Mouse (Mus musculus): ENCODE results near the gene Pxn.
"Not testable (repeated sequence)": the region's sequence is repeated elsewhere in the genome, so short reads cannot be mapped to it uniquely, and the experiment has no call there.

Gene Pxn

DNA sequence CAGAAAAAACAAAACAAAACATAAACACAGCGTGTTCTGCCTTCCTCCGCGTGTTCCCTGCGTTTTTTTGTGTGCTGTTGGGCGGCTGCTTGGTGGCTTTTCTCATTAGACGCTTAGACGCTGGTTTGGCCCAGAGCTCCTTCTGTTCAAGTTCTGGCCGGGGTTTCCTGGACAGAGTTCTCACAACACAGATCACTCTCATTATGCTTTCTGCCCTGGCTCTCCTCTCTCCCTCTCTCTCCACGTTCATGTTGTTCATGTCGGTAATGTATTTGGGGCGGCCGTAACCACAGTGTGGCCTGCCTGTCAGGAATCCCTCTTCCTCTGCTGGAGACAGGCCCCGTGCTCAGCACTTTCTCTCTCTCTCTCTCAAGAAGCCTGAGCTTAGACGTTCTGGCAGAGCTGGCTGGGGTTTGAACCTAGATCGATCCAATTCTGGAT is 2.9 kb downstream of the Pxn start:
- no peak for DNase-seq (ENCODE audit: low spot score)

DNA sequence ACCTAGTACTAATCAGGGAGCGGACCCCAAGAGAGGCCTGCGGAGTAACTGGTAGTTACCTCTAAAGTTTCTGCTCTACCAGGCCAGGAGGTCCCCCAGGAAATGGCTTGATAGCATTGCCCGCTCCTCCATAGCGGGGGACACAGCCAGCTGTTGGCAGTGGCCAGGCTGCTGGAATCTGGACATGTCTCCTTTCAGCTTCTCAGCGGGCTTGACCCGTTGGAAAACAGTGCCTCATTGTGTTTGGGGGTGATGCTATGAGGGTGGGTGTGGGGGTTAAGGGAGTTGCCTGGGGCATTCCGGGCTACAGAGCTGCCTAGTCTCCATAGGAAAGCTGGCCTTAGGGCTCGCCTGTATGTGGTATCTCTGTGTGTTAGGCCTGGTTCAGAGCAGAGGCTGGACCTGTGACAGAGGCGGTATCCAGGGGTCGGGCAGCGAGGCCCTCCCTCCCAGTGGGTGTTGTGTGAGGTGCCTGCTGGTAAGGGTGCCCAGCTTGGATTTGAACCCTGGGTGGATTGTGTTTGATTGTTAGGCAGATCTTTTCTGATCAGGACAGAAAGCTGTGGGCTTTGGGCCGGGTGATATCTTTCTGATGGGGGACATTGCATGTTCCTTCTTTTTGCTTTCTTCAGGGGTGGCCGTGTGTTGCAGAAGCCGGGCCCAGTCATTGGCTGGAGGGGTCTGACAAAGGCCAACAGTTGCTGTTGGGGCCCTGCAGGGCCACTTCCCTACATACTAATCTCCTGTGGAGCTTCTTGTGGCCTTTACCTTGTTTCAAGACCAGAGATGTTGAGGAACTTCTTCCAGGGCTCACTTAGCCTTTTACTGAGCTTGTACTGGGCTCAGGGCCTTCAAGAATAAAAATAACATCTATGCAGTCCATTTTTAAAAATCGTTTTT is 3.6 kb downstream of the Pxn start:
- no peak for DNase-seq (ENCODE audit: low spot score)

DNA sequence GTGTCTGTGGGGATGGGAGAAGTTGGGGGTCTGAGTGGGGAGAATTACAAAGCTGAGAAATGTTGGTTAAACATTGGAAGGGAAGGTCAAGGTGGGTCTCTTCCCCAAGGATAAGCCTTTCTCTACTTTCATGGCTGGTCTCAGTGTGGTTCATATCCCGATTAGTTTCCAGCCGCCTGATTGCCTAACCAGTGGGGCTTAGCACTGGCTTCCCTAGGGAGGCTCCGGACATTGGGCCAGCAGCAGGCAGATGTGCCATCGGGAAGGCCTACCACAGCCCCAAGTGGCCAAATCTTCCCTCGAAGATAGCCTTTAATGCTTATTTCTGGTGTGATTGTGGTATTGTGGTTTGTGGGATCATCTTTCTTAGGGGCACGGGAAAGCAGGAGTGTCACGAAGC is 5.9 kb downstream of the Pxn start:
- no peak for DNase-seq (ENCODE audit: low spot score)

DNA sequence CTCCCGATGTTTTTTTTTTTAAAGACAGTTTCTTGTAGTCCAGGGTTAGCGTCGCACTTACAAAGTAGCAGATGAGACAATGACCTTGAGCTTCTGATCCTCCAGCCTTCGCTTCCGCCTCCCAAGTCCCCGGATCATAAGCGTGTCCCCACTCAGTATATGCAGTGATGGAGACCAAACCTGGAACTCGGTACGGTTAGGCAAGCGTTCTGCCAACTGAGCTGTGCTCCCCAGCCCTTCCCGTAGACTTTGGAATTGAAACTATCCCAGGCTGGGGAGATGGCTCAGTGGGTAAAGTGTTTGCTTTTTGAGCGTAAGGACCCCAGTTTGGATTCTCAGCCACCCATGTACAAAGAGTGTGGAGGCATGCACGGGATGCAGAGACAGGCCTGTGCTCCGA is 6.8 kb downstream of the Pxn start:
- DNase-seq (ENCODE audit: low spot score), result no peak

DNA sequence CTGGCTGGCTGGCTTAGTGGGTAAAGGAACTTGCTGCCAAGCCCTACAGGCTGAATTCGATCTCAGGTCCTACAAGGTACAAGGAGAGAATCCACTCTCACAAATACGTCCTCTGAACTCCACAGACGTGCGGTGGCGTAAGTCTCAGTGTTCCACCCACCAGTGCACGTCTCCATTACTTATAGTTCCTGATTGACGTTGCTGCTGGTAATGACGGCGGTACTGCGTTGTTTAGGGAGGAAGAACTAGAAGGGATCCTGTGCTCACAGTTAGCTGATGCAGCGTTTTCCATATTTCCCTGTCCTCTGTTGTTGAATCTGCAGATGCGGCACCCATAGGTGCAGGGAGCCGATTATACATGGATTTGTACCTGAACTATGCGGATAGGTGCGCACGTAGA is 7.2 kb downstream of the Pxn start:
- no peak for DNase-seq (ENCODE audit: low spot score)

DNA sequence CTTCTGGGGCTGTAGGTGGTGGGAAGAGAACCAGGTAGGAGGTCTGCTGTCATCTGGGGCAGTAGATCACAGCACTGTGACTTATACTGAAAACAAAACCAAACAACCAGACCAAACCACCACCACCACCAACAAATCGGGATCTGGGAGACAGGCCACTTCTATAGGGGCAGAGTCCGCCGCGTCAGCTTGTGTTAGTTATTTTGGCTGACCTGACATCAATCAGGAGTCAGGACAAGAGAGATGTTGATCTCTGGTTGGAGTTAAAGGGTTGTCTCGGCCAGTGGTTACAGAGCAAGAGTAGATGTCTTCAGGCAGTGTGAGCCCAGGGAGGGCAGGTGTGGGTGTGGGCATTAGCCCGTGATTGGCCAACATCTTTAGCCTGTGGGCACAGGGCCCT is 7.9 kb downstream of the Pxn start:
- no peak for DNase-seq (ENCODE audit: low spot score)

DNA sequence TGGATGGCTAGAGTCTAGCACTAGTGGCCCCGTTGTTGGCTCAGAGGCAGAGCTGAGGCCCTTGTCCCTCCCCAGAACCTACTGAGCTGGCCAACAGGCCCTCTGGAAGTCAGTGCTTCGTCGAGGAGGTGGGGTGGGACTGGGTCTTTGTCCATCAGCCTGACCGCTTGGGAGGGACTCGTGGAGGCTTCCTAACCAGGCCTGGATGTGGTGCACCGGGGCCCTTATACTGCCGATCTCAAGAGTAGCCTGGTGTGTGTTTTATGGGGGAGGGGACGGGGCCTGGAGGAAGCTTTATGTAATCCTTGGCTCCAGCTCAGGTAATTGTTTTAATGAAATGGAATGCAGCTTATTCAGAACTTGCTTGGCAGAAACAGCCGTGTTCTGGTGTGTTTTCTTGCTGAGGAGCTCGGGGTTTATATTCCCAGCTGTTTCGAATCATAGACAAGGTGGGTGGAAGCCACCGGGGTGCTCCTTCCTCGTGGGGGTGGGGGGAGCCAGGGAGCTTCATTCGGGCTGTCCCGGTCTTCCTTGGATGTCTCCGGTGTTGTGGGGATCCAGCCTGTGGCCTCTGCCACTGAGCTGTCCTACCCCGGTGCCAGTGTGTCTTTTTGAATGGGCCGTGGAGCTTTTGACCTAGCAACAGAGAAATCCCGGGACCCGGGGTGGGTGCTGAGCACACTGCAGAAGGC is 8.6 kb downstream of the Pxn start:
- DNase-seq (ENCODE audit: low spot score), result no peak

DNA sequence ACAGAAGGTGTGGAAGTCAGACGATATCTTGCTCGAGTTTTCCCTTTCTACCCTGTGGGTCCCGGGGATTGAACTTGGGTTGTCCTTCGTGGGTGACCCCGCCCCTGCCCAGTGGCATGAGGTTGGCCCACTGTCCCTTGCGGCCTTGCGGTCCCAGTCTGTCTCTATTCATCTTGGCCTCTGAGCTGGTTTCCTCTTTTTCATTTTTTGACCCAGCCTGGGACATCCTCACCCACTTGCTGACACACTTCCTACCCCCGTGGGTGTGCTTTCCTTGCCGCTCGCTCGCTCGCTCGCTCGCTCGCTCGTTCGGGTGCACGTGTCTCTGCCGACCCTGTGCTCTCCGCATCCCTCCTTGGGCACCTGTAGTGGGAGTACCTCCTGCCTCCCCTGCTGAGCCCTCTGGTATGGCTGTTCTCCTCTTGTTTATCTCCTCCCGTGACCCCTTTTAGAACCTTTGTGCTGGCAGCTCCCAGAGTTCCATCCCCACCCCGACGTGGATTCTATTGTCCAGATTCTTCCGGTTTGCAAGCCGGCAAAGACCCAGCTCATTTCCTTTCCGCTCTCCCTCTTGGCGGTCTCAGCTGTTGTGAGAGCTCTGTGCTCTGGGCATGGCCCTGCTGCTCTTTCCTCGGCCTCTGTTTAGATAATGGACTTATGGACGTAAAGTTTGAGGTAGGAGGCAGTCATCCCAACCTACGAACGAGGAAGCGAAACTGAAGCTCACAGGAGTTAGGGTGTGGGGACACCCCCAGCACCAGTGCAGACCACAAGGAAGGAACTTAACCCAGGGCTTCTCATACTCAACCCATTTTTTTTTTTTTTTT is 9.8 kb downstream of the Pxn start:
- DNase-seq (ENCODE audit: low spot score), result no peak

DNA sequence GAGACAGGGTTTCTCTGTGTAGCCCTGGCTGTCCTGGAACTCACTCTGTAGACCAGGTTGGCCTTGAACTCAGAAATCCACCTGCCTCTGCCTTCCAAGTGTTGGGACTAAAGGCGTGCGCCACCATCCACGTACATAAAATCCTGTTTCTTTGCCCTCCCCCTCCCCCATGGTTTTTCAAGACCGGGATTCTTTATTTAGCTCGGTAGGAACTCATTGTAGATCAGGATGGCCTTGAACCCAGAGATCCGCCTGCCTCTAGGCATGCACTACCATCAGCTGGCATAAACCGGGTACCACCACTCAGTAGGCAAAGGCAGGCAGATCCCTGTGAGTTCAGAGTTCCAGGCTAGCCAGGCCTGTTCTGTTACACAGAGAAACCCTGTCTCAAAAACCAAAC is 10.4 kb downstream of the Pxn start:
- DNase-seq (ENCODE audit: low spot score), result no peak

DNA sequence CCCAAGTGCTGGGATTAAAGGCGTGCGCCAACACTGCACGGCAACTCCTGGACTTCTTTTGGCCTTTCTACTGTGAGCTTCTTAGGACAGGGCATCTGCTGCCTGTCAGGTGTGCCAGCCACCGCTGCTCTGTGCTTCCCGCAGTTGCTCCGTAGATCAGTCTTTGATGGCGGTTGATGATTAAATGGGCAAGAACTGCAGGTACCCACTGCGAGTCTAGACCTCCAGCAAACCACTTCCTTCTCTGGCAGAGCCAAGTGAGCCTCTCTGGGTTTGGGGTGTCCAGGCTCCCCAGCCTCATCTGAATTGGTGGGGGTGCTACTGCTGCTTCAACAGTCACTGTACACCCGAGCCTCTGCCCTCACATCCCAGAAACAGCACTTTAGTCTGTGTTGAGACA is 11.0 kb downstream of the Pxn start:
- no peak for DNase-seq (ENCODE audit: low spot score)

DNA sequence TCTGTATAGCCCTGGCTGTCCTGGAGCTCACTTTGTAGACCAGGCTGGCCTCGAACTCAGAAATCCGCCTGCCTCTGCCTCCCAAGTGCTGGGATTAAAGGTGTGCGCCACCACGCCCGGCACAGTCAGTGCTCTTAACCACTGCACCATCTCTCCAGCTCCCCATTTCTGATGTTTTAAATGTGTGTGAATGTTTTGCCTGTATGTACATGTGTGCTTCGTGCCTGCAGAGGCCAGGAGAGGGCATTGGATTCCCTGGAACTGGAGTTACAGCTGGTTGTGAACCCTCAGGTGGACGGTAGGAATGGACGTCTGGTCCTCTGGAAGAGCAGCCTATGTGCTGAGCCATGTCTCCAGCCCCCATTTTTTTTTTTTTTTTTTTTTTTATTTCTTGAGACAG is 11.7 kb downstream of the Pxn start:
- DNase-seq (ENCODE audit: low spot score), result not testable (repeated sequence)

DNA sequence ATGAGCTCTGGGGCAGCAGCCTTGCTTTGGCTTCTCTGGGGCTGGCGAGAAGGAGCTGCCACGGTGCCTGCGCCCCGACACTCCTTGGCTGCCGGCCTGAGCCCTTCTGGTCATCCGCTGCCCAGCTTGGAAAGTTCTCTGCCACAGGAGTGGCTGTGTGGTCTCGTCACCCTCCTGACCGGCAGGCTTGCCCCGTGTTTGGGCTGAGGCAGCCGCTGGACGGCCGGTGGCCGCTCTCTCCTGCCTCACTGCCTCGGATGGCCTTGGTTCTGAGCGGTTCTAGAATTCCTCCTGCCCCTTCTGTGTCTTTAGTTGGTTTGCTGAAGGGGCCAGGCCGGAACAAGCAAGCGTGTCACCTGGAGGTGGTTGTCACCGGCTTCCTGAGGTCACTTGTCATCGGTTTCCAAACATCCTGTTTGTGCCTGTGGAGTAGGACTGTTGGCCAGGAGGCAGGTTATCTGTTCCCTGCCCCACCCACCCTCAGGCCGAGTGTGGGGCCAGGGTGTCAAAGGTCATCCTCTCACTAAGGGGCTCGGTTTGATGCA is 13.9 kb downstream of the Pxn start:
- no peak for DNase-seq (ENCODE audit: low spot score)

DNA sequence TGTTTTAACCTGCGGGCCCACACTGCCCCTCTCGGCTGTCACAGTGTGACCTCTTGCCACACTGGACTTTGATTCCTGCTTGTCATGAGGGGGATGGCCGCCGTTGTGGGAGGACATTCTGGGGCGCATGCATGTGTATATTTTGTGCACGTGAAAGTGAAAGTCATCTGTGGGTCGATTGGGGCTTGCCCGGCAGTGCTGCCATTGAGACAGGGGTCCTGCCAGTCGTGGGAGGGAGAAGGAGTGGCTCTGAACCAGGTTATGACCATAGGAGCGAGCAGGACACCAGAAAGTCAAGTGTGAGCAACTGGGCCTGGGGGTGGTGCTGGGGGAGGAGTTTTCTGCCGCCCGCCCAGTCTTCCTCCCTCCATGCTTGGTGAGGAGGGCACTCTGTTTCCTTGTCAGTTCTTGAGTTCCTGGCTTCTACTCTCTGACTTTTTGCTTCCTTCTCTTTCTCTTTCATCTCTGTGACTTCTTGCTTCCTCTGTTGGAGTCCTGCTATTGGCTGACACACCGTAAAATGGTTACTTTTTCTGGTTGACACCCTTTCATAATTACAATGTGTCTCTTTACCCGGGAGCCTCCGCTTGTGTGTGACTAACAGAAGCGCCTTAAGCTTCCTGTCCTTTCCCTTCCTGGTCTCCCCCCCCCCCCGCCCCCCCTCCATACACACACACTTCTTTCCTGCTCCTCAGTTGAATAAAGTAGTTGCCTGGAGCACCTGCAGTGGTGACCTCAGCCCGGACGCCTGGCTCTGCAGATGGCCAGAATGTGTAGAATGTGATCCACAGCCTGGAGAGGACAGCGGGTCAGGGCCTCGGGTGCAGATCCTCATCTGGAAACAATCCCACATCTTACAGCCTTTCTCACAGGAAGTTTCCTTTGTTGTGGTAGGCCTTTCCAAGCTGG is 15.3 kb downstream of the Pxn start:
- DNase-seq (ENCODE audit: low spot score), result no peak

DNA sequence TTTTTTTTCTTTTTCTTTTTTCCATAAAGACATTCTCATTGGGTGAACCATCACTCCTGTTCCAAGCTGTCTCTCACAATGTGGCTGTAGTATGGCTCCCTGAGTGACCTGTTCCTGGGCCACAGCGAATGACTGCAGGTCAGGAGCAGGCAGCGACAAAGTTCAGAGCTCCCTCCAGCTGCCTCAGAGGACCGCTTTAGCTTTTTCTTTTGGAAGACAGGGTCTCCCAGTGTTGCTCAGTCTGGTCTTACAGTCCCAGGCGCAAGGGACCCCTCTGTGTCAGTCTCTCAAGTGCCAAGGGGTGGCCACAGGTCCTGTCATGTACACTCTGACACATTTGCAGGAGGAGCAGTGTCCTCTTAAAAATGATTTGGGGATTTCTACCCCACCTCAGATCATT is 16.1 kb downstream of the Pxn start:
- DNase-seq (ENCODE audit: low spot score), result no peak

DNA sequence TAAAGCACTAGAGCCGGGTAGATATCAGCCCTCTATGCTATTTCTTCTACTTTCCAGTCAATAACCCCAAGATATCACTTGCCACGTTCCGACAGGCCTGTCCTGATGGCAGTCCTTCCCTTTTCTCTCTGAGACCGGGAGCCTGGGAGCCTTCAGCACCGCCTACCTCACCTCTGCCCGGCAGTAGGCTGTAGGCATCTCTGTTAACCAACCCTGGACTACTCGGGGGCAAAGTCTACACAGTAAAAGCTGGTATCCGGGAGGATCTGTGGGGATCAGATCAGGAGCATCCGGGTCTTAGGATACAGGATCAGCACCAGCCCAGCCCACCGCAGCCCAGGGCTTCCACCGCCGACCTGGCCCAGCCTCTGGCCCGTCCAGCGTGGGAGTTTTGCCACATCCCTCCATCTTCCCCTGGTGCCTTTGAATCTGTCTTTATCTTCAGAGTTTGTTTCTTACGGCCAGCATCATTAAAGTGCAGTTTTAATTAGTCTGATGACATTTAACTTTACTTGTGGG is 16.6 kb downstream of the Pxn start:
- no peak for DNase-seq (ENCODE audit: low spot score)

DNA sequence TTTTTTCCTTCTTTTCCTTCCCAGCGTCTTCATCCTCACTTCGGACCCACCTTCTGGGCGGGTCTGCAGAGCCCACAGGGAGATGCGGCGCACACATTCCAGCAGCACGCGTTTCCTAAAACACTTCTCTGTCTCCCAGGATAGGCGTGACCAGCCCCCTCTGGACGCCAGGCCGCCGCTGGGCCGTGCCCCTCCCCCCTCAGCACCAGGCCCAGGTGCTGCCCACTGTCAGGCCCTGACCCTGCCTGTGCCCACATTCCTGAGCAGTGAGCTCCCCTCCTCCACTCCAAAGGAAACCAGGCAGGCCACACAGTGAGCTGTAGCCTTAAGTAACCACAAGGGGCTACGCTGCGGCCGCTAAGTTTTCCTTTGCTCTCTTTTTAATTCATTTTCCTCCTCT is 17.5 kb downstream of the Pxn start:
- DNase-seq (ENCODE audit: low spot score), result no peak

DNA sequence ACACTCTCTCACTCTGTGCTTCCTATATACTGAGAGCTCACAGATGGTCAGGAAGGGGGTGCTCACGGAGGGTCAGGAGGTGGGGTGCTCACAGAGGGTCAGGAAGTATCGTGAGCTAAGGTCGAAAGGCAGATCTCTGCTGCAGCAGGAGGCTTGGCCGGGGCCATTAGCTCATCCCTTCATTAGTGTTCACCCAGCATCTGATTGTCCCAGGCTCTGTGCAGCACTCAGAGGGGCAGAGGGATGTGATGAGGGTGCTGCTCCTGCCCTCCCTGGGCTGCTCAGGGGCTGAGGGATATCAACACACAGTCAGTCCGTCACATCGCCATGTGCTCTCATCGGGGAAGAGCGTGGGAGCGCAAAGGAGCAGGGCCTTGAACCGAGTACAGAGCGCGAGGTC is 18.0 kb downstream of the Pxn start:
- no peak for DNase-seq (ENCODE audit: low spot score)

DNA sequence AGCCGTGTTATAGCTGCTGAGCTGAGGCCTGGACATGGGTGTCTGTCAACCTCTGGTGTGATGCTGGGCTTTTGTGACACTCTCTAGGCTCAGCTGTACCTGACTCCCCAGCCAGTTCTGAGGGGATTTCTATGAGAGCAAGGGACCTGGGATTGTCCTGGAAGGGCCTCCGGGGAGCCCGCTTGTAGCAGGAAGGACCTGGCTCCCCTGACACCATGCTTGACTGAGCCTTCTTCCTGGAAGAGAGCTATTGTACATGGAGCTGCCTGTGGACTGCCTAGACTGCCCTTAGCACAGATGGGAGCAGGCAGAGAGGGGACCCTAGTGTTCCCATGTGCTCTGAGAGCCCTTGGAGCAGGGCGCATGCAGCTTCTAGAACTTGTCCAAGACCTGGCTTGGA is 18.9 kb downstream of the Pxn start:
- DNase-seq (ENCODE audit: low spot score), result no peak

DNA sequence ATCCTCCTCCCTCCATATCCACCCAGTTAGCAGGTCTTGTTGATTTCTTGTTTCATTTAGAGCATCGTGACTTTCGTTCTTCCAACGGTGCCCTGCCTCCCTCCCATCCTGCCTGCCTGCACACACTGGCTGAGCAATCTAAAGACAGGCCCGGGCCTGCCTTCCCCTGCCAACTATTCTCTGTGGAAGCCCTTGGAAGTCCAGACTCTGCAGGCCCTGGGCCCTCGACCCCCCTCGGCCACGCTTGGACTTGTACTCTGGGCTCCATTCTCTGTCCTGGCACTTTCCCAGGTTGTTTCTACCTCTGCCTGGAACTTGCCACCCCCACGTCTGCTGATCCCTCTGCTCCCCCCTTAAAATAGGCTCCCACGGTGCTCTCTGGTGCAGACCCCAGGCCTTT is 19.5 kb downstream of the Pxn start:
- DNase-seq (ENCODE audit: low spot score), result no peak

DNA sequence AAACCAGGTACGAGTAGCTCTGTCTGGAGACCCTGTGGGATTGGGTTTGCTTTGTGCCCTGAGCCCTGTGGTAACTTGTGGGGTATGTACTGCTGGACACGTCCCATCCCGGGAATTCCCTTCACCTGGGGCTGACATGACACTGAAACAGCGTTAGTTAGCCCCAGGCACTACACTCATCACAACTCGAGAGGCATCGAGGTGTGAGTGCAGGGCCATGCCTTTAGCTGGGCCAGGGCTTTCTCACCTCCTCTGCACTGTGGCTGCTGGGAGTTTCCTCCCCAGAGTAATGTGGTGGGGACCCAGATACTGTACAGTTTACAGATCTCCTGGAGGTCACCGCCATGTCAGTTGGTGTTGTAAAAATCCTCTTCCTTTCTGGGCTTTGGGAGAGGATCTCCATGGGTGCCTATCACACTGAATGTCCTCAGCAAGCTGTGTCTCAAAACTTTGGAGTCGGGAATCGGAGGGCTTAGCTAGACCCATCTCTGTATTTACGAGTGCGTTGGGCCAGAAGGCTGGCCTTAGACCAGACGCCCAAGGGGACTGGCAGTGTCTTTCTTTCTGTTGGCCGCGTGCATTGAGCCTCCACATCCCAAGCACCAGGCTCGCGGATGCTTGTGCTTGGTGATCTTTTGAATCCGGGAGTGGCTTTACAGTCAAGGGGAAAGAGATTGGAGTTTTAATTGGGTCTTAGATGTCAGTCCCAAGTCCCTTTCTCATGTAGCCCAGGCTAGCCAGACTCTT is 20.2 kb downstream of the Pxn start:
- no peak for DNase-seq (ENCODE audit: low spot score)

Measured in urinary bladder, postnatal 25 days (tissue).